Mouse (Mus musculus): ENCODE measurements around the gene Klhl2. TPM values are rescaled to one million over a fixed set of nuclear protein-coding genes. Genes with fewer than 3 reads are reported as not detected.

Klhl2 gene
- polyA plus RNA-seq, 1 experiment = 5.2 TPM

DNA sequence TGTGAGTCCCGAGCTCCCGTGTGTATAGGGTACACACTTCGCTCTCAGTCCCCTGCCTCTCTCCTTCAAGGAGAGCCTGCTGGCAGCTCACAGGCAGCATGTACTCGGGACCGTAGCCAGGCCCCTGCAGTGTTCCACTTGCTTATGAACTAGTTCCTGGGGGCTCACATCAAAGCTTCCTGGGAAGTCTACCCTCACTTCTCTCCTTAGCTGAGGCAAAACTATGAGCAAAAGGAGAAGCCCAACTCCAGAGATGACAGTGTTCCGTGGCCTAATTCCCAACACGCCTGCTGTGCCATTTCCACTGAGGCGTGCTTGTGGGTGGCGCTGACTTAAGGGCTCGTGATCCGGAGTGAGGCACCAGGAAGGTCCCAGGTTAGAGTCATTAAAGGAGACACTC is 25.9 kb downstream of the Klhl2 start:
- H3K27ac ChIP-seq (ENCODE audit: insufficient read depth, low read length) = no peak overlapping the region
- WGBS = 92% methylated on average over 11 of the region's 11 CpGs

DNA sequence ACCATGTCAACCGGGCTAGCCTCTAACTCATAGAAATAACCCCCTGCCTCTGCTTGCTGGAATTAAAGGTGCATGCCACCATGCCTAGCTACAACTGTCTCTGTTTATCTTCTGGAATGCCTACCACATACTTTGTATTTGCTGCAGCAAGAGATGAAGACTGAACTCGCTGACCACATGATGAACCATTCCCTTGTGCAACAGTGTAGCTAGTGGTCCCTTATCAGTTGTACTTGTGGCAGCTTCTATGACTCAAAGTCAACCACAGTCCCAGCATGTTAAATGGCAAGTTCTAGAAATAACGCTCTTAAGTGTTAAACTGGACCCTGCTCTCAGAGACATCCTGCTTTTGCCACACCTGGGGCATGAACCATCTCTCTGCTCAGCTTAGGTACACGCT is 28.9 kb downstream of the Klhl2 start:
- no peak for DNase-seq (ENCODE audit: low read depth in 1 of 2, low spot score in 2 of 2)
- H3K4me3 ChIP-seq (ENCODE audit: extremely low read depth, insufficient read depth, insufficient read length) = no peak overlapping the region
- TF ChIP-seq CTCF (IDR thresholded peaks at IDR 0.05; ENCODE audit: extremely low read depth, insufficient read depth, insufficient read length, insufficient replicate concordance) (no peak), POLR2A (IDR thresholded peaks at IDR 0.05; ENCODE audit: low read depth, low read length) (no peak)
- H3K36me3 ChIP-seq (ENCODE audit: control insufficient read depth, insufficient read depth, low read length) = peaks cover 8% of the 10 kb centered on the region
- no peak overlapping the region for H3K27ac ChIP-seq (ENCODE audit: insufficient read depth, low read length)
- no peaks in the 10 kb centered on the region for H3K27me3 ChIP-seq (ENCODE audit: control insufficient read depth, insufficient read depth, low read length)
- WGBS = 89% methylated on average over 4 of the region's 4 CpGs
- H3K4me1 ChIP-seq (ENCODE audit: control insufficient read depth, insufficient read depth, insufficient read length) = no peaks in the 10 kb centered on the region

More for the DNA sequence above, 25.9 kb downstream of the Klhl2 start:
- TF ChIP-seq POLR2A (IDR thresholded peaks at IDR 0.05; ENCODE audit: low read depth, low read length) (no peak), CTCF (IDR thresholded peaks at IDR 0.05; ENCODE audit: extremely low read depth, insufficient read depth, insufficient read length, insufficient replicate concordance) (no peak)
- H3K4me1 ChIP-seq (ENCODE audit: control insufficient read depth, insufficient read depth, insufficient read length) = no peaks in the 10 kb centered on the region
- peaks cover 9% of the 10 kb centered on the region for H3K36me3 ChIP-seq (ENCODE audit: control insufficient read depth, insufficient read depth, low read length)
- DNase-seq (ENCODE audit: low read depth in 1 of 2, low spot score in 2 of 2) = no peak
- H3K4me3 ChIP-seq (ENCODE audit: extremely low read depth, insufficient read depth, insufficient read length) = no peak overlapping the region
- no peaks in the 10 kb centered on the region for H3K27me3 ChIP-seq (ENCODE audit: control insufficient read depth, insufficient read depth, low read length)

DNA sequence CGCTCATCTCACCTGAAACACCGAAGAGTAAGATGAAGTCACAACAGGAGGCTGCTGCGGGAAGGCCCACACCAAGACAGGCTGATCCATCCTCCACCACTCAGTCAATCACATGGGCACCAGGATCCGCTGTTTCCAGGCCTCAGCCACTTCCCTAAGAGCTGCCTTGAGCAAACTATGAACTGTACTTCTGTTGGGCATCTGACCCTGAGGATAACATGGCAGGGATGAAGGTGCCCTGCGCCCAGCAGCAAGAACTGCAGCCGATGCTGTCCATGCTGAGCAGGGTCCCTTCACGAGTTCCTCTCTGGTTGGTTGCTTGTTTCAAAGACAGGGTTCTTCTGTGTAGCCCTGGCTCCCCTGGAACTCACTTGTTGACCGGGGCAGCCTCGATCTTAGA is 38.0 kb downstream of the Klhl2 start:
- Histone ChIP-seq H3K27me3 (ENCODE audit: control insufficient read depth, insufficient read depth, low read length) (no peaks in the 10 kb centered on the region), H3K4me1 (ENCODE audit: control insufficient read depth, insufficient read depth, insufficient read length) (no peaks in the 10 kb centered on the region), H3K4me3 (ENCODE audit: extremely low read depth, insufficient read depth, insufficient read length) (no peak overlapping the region), H3K27ac (ENCODE audit: insufficient read depth, low read length) (no peak overlapping the region), H3K36me3 (ENCODE audit: control insufficient read depth, insufficient read depth, low read length) (peaks cover 2% of the 10 kb centered on the region; the same call in 1 of the 2 replicates)
- TF ChIP-seq POLR2A (IDR thresholded peaks at IDR 0.05; ENCODE audit: low read depth, low read length) (no peak), CTCF (IDR thresholded peaks at IDR 0.05; ENCODE audit: extremely low read depth, insufficient read depth, insufficient read length, insufficient replicate concordance) (no peak)
- WGBS = 94% methylated on average over 9 of the region's 9 CpGs
- DNase-seq (ENCODE audit: low read depth in 1 of 2, low spot score in 2 of 2) = no peak

DNA sequence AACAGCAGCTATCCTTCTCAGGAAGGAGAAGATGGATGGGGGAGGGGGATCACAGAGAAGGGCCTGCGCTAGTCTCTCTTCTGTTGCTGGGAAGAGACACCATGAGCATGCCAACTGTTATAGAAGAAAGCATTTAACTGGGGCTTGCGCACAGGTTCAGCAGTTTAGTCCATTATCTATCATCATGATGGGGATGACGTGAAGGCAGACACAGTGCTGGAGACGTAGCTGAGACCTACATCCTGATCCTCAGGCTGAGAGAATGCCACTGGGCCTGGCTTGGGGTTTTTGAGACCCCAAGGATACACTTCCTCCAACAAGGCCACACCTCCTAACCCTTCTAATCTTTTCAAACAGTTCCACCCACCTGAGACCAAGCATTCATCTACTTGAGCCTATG is 38.7 kb downstream of the Klhl2 start:
- Histone ChIP-seq H3K4me3 (ENCODE audit: extremely low read depth, insufficient read depth, insufficient read length) (no peak overlapping the region), H3K27me3 (ENCODE audit: control insufficient read depth, insufficient read depth, low read length) (no peaks in the 10 kb centered on the region), H3K36me3 (ENCODE audit: control insufficient read depth, insufficient read depth, low read length) (peaks cover 2% of the 10 kb centered on the region; the same call in 1 of the 2 replicates), H3K4me1 (ENCODE audit: control insufficient read depth, insufficient read depth, insufficient read length) (no peaks in the 10 kb centered on the region), H3K27ac (ENCODE audit: insufficient read depth, low read length) (no peak overlapping the region)
- no peak for TF ChIP-seq POLR2A (IDR thresholded peaks at IDR 0.05; ENCODE audit: low read depth, low read length)
- TF ChIP-seq CTCF (IDR thresholded peaks at IDR 0.05; ENCODE audit: extremely low read depth, insufficient read depth, insufficient read length, insufficient replicate concordance) = no peak
- no peak for DNase-seq (ENCODE audit: low read depth in 1 of 2, low spot score in 2 of 2)
- WGBS = 96% methylated on average over 4 of the region's 4 CpGs

DNA sequence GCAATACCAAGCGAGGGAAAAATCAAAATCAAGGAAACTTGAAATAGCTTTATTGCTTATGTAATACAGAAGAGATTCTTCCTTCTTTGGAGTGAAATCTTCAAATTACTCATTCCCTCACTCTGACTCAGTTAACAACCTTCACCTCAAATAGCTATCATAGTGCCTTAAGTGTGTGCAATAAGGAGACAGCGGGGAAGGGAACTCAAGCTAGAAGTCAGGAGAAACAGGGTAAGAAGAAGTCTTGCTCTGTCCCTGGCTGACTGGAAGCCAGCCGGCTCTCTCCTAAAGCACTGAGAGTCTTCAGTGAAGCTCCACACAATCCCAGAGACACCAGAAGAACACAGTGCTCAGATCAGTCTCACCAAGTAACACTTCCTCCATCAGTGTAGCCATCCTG is 43.3 kb downstream of the Klhl2 start:
- H3K4me1 ChIP-seq (ENCODE audit: control insufficient read depth, insufficient read depth, insufficient read length) = no peaks in the 10 kb centered on the region
- no peaks in the 10 kb centered on the region for H3K27me3 ChIP-seq (ENCODE audit: control insufficient read depth, insufficient read depth, low read length)
- no peak overlapping the region for H3K27ac ChIP-seq (ENCODE audit: insufficient read depth, low read length)
- H3K36me3 ChIP-seq (ENCODE audit: control insufficient read depth, insufficient read depth, low read length) = peaks cover 2% of the 10 kb centered on the region; the same call in 1 of the 2 replicates
- no peak overlapping the region for H3K4me3 ChIP-seq (ENCODE audit: extremely low read depth, insufficient read depth, insufficient read length)
- TF ChIP-seq CTCF (IDR thresholded peaks at IDR 0.05; ENCODE audit: extremely low read depth, insufficient read depth, insufficient read length, insufficient replicate concordance) = no peak
- no peak for TF ChIP-seq POLR2A (IDR thresholded peaks at IDR 0.05; ENCODE audit: low read depth, low read length)
- 85% methylated on average over 3 of the region's 3 CpGs for WGBS
- no peak for DNase-seq (ENCODE audit: low read depth in 1 of 2, low spot score in 2 of 2)

DNA sequence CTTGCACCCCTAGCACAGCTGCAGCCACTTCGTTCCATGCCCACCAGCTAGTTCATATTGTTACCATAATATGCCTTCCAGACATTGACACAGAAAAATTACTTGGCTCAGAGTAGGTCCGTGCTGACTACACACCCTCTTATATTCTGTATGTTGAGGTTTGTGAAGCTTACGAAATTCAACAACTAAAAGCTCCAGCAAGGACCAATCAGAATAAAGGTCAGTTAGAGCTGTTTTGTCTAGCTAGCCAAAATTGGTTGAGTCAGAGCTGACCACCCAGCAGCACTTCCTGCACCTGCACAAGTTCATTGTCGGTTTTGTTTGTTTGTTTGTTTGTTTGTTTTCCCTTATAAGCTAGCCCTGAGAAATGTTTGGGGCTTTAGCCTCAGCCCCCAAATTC is 44.8 kb downstream of the Klhl2 start:
- TF ChIP-seq CTCF (IDR thresholded peaks at IDR 0.05; ENCODE audit: extremely low read depth, insufficient read depth, insufficient read length, insufficient replicate concordance) = no peak
- TF ChIP-seq POLR2A (IDR thresholded peaks at IDR 0.05; ENCODE audit: low read depth, low read length) = no peak
- Histone ChIP-seq H3K27ac (ENCODE audit: insufficient read depth, low read length) (no peak overlapping the region), H3K4me3 (ENCODE audit: extremely low read depth, insufficient read depth, insufficient read length) (no peak overlapping the region), H3K27me3 (ENCODE audit: control insufficient read depth, insufficient read depth, low read length) (no peaks in the 10 kb centered on the region), H3K4me1 (ENCODE audit: control insufficient read depth, insufficient read depth, insufficient read length) (no peaks in the 10 kb centered on the region), H3K36me3 (ENCODE audit: control insufficient read depth, insufficient read depth, low read length) (no peaks in the 10 kb centered on the region)
- no peak for DNase-seq (ENCODE audit: low read depth in 1 of 2, low spot score in 2 of 2)
- WGBS = 79% methylated on average over 4 of the region's 4 CpGs

DNA sequence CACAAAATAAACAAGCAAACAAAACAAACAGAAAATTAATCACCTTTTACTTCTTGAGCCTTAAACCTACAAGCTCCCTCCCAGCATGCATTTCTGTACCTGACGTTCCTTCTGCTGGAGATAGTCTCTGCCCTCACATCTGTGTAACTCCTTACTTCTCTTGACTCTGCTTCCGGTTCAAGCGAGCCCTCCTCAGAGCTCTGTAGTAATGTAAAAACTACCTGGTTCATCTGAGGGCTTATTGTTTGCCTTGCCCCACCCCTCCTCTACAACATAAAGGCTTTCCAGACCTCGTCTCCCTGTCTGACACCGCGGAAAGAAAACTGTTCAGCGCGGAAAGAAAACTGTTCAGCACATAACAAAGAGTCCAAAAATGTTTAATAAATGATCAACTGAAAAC is 50.5 kb downstream of the Klhl2 start:
- H3K36me3 ChIP-seq (ENCODE audit: control insufficient read depth, insufficient read depth, low read length) = no peaks in the 10 kb centered on the region
- WGBS = 95% methylated on average over 8 of the region's 8 CpGs
- no peaks in the 10 kb centered on the region for H3K27me3 ChIP-seq (ENCODE audit: control insufficient read depth, insufficient read depth, low read length)
- no peak overlapping the region for H3K4me3 ChIP-seq (ENCODE audit: extremely low read depth, insufficient read depth, insufficient read length)
- no peak overlapping the region for H3K27ac ChIP-seq (ENCODE audit: insufficient read depth, low read length)
- TF ChIP-seq POLR2A (IDR thresholded peaks at IDR 0.05; ENCODE audit: low read depth, low read length) (no peak), CTCF (IDR thresholded peaks at IDR 0.05; ENCODE audit: extremely low read depth, insufficient read depth, insufficient read length, insufficient replicate concordance) (no peak)
- H3K4me1 ChIP-seq (ENCODE audit: control insufficient read depth, insufficient read depth, insufficient read length) = no peaks in the 10 kb centered on the region
- DNase-seq (ENCODE audit: low read depth in 1 of 2, low spot score in 2 of 2) = no peak

Data from spleen, adult 2 months (tissue).